Mouse (Mus musculus): ENCODE data around the gene Ccdc106. TPM values are rescaled to one million over a fixed set of nuclear protein-coding genes. Genes with fewer than 3 reads are reported as not detected.
"Not testable (repeated sequence)": the region's sequence is repeated elsewhere in the genome, so short reads cannot be mapped to it uniquely, and the experiment has no call there.

The Ccdc106 gene
- total RNA-seq, 2 experiments from 2014 or later = not detected

GRCm38 (mm10) chr7:5017931-5018330 is 2.4 kb upstream of the Ccdc106 start:
- Histone ChIP-seq H3K27ac (no peak overlapping the region; the same call in 1 of the 2 replicates), H3K4me3 (no peak overlapping the region)
- intact Hi-C loops (cut with DNase I) = no loop called here
- TF ChIP-seq CTCF (IDR thresholded peaks at IDR 0.05) = no peak
- no peak for DNase-seq

GRCm38 (mm10) chr7:5019576-5019975 is 777 bp upstream of the Ccdc106 start:
- Histone ChIP-seq H3K27ac (peak overlapping the region; percentile 98), H3K4me3 (peak overlapping the region; percentile 97)
- DNase-seq; intact Hi-C loops (cut with DNase I): not testable (repeated sequence)

GRCm38 (mm10) chr7:5020685-5021084 is 332 bp downstream of the Ccdc106 start:
- TF ChIP-seq CTCF (IDR thresholded peaks at IDR 0.05) = no peak
- intact Hi-C loops (cut with DNase I) = no loop called here
- no peak for DNase-seq
- H3K27ac ChIP-seq = peak overlapping the region; percentile 98
- H3K4me3 ChIP-seq = peak overlapping the region; percentile 97

- no peak for TF ChIP-seq CTCF (IDR thresholded peaks at IDR 0.05)
- no peak for DNase-seq
- intact Hi-C loops (cut with DNase I) = no loop called here
- peak overlapping the region; percentile 98 for H3K27ac ChIP-seq
- H3K4me3 ChIP-seq = peak overlapping the region; percentile 97
Measured at GRCm38 (mm10) chr7:5021197-5021596, 844 bp downstream of the Ccdc106 start.

- DNase-seq = no peak
- no peak for TF ChIP-seq CTCF (IDR thresholded peaks at IDR 0.05)
- intact Hi-C loops (cut with DNase I) = no loop called here
- H3K4me3 ChIP-seq = no peak overlapping the region
- no peak overlapping the region for H3K27ac ChIP-seq
Measured at GRCm38 (mm10) chr7:5029543-5029942, 9.2 kb downstream of the Ccdc106 start.

GRCm38 (mm10) chr7:5029946-5030345 is 9.6 kb downstream of the Ccdc106 start:
- intact Hi-C loops (cut with DNase I) = no loop called here
- Histone ChIP-seq H3K4me3 (no peak overlapping the region), H3K27ac (no peak overlapping the region)
- DNase-seq = no peak
- no peak for TF ChIP-seq CTCF (IDR thresholded peaks at IDR 0.05)

GRCm38 (mm10) chr7:5030554-5031275 is 10.4 kb downstream of the Ccdc106 start:
- Histone ChIP-seq H3K27ac (no peak overlapping the region), H3K4me3 (no peak overlapping the region)
- DNase-seq = no peak
- intact Hi-C loops (cut with DNase I) = no loop called here
- no peak for TF ChIP-seq CTCF (IDR thresholded peaks at IDR 0.05)

- H3K4me3 ChIP-seq = no peak overlapping the region
- no peak for TF ChIP-seq CTCF (IDR thresholded peaks at IDR 0.05)
- no peak for DNase-seq
- no peak overlapping the region for H3K27ac ChIP-seq
- intact Hi-C loops (cut with DNase I) = no loop called here
Measured at GRCm38 (mm10) chr7:5031496-5031895, 11.1 kb downstream of the Ccdc106 start.

GRCm38 (mm10) chr7:5033818-5034217 is 13.5 kb downstream of the Ccdc106 start, which contains the start of gene 4632433K11Rik:
Gene 4632433K11Rik (plus strand): TSS chr7:5034118.
- intact Hi-C loops (cut with DNase I) = no loop called here
- TF ChIP-seq CTCF (IDR thresholded peaks at IDR 0.05) = no peak
- DNase-seq = no peak
- H3K4me3 ChIP-seq = no peak within 1 kb of the TSS
- H3K27ac ChIP-seq = no peak within 1 kb of the TSS

GRCm38 (mm10) chr7:5035628-5036027 is 15.3 kb downstream of the Ccdc106 start:
- no peak for DNase-seq
- intact Hi-C loops (cut with DNase I) = loop anchor here (2.0 kb wide), 1 partner anchor 13 kb away; no protein-coding TSS in a partner anchor
- H3K4me3 ChIP-seq = no peak overlapping the region
- H3K27ac ChIP-seq = no peak overlapping the region
- no peak for TF ChIP-seq CTCF (IDR thresholded peaks at IDR 0.05)

GRCm38 (mm10) chr7:5036136-5036535 is 15.8 kb downstream of the Ccdc106 start:
- Histone ChIP-seq H3K27ac (no peak overlapping the region), H3K4me3 (no peak overlapping the region)
- TF ChIP-seq CTCF (IDR thresholded peaks at IDR 0.05) = no peak
- intact Hi-C loops (cut with DNase I) = loop anchor here (2.0 kb wide), 1 partner anchor 13 kb away; no protein-coding TSS in a partner anchor
- DNase-seq = no peak

- no peak for DNase-seq
- TF ChIP-seq CTCF (IDR thresholded peaks at IDR 0.05) = no peak
- Histone ChIP-seq H3K27ac (no peak overlapping the region), H3K4me3 (no peak overlapping the region)
- intact Hi-C loops (cut with DNase I) = loop anchor here (2.0 kb wide), 1 partner anchor 14 kb away; no protein-coding TSS in a partner anchor
Measured at GRCm38 (mm10) chr7:5037026-5037425, 16.7 kb downstream of the Ccdc106 start.

GRCm38 (mm10) chr7:5037467-5037866 is 17.1 kb downstream of the Ccdc106 start:
- H3K4me3 ChIP-seq = peak overlapping the region; percentile 89
- TF ChIP-seq CTCF (IDR thresholded peaks at IDR 0.05) = no peak
- DNase-seq = no peak
- intact Hi-C loops (cut with DNase I) = loop anchor here (2.0 kb wide), 1 partner anchor 15 kb away; no protein-coding TSS in a partner anchor
- H3K27ac ChIP-seq = peak overlapping the region; percentile 99

Data from gastrocnemius, adult 2 months (tissue).